30 mouse cellular contexts compared by ENCODE assay signal in genomic region chr7:25585351-25586204, GRCm38 (mm10). TPM values are rescaled to one million over a fixed set of nuclear protein-coding genes. Genes with fewer than 3 reads are reported as not detected.
"Had no signal": no experiment of that assay in that cellular context is flagged by ENCODE, and none has a peak within 500 bp of the region (broad histone marks: within the 10 kb centered on the region; RNA-seq: fewer than 3 reads in every experiment).

No protein-coding gene starts in this region.

- H3K27me3 ChIP-seq: kidney, embryonic 15.5 days; limb, embryonic 12.5 days; limb, embryonic 15.5 days; lung, embryonic 15.5 days; midbrain, embryonic 13.5 days had no signal

- DNase-seq: kidney, adult 11 months; kidney, adult 8-10 months; kidney, postnatal 10 days; kidney, postnatal 36 days; left cerebral cortex, postnatal 4 days; liver, postnatal 0 days; lung, postnatal 10 days; lung, postnatal 36 days; retina, postnatal 1 day; right cerebral cortex, postnatal 25 days; thymus, adult 2 months; thymus, postnatal 14 days had no signal

- H3K27ac ChIP-seq: kidney, embryonic 15.5 days; limb, embryonic 12.5 days; limb, embryonic 15.5 days; liver, embryonic 14.5 days; lung, embryonic 15.5 days; midbrain, embryonic 10.5 days; midbrain, embryonic 13.5 days; stomach, postnatal 0 days had no signal

- H3K4me3 ChIP-seq: kidney, embryonic 15.5 days; limb, embryonic 12.5 days; limb, embryonic 15.5 days; lung, embryonic 15.5 days; megakaryocyte, embryonic 14.5 days; midbrain, embryonic 10.5 days; midbrain, embryonic 13.5 days; myocyte had no signal

- H3K4me1 ChIP-seq: kidney, embryonic 15.5 days; limb, embryonic 12.5 days; limb, embryonic 15.5 days; megakaryocyte, embryonic 14.5 days; midbrain, embryonic 10.5 days; midbrain, embryonic 13.5 days had no signal

- H3K36me3 ChIP-seq: kidney, embryonic 15.5 days; limb, embryonic 12.5 days; limb, embryonic 15.5 days; lung, embryonic 15.5 days; midbrain, embryonic 10.5 days; midbrain, embryonic 13.5 days had no signal

- H3K9me3 ChIP-seq: kidney, embryonic 15.5 days; limb, embryonic 15.5 days; lung, embryonic 15.5 days; midbrain, embryonic 13.5 days had no signal

RNA-seq across cellular contexts. Expression of gene Erich4, which starts 30.1 kb away (rescaled TPM):
- total RNA-seq: left cerebral cortex, adult 8-10 months; left cerebral cortex, postnatal 14 days; left cerebral cortex, postnatal 4 days; monocyte, adult 5-6 weeks had no signal
- polyA plus RNA-seq: limb, embryonic 12.5 days; limb, embryonic 15.5 days; liver, embryonic 11.5 days; lung, embryonic 15.5 days; midbrain, embryonic 10.5 days; midbrain, embryonic 13.5 days; midbrain, embryonic 16.5 days; myocyte; neural tube, embryonic 11.5 days; neural tube, embryonic 14.5 days; stomach, embryonic 14.5 days; stomach, postnatal 0 days; thymus, adult 2 months had no signal

RNA-seq across cellular contexts. Expression of gene Ceacam2, which starts 45.9 kb away (rescaled TPM):
- total RNA-seq: left cerebral cortex, postnatal 4 days; monocyte, adult 5-6 weeks had no signal
- polyA plus RNA-seq: limb, embryonic 15.5 days; liver, embryonic 11.5 days; liver, postnatal 0 days; midbrain, embryonic 10.5 days; midbrain, embryonic 13.5 days; midbrain, embryonic 16.5 days; myocyte; neural tube, embryonic 11.5 days; stomach, embryonic 14.5 days; stomach, postnatal 0 days had no signal
